Mouse (Mus musculus): ENCODE measurements around the gene Hoxa10.

DNA sequence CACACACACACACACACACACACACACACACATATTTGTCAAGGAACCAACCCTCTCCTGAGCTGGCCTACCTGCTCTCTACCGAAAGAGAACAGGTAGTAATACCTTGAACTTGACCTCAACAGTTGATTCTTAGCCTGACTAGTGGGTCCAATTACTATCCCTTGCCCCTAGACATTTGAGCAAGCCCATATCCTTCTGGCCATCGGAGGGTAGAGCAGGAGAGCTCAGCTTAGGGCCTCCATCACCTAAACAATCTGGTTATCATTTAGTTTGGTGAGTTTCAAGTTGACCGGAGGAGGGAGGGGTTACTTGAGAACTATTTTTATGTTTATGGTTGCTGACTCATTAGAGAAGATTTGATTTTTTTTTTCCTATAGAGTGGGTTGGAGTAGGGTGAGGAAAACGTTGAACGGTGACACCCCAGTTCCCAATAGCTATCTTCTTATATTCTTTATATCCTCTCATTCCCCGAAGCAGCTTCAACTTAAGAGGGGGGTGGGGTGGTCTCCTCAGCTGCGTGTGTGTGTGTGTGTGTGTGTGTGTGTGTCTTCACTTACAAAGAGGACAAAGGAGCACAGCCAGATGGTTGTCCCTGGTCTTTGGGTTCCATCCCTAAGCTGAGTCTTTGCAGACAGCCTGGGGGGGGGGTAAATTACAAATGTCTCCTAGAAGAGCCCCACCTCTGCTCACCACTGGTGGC, 10.7 kb upstream of the Hoxa10 start:
- no peak for TF ChIP-seq CTCF (IDR thresholded peaks at IDR 0.05; ENCODE audit: borderline replicate concordance, insufficient read depth, low read depth, low read length)
- TF ChIP-seq POLR2A (IDR thresholded peaks at IDR 0.05; ENCODE audit: borderline replicate concordance, insufficient read depth, low read length), result no peak
